Mouse (Mus musculus) neural tube, embryonic 14.5 days (tissue): Measurements from ENCODE around the gene Pwwp2b. TPM values are rescaled to one million over a fixed set of nuclear protein-coding genes. Genes with fewer than 3 reads are reported as not detected.

ENCODE experiments used
- ATAC-seq: fragments of 200-750 bp; cut with Nextera tagmentation; 2 replicates; pipeline ENCODE4 v1.8.0; 2017; ENCODE audit warnings: low read depth, mild to moderate bottlenecking, moderate TSS enrichment, moderate library complexity
- H3K27ac ChIP-seq: fragments of 300-500 bp; sonication (generic); 2 replicates; pipeline ENCODE4 v1.5.1; 2014; ENCODE audit warnings: low read depth, mild to moderate bottlenecking, control low read depth, low read length, moderate library complexity, mixed read lengths
- H3K27me3 ChIP-seq: fragments of 300-500 bp; sonication (generic); 2 replicates; pipeline ENCODE4 v1.6.1; 2014; ENCODE audit warnings: low read length; ENCODE audit not compliant: control insufficient read depth, insufficient read depth
- H3K36me3 ChIP-seq: fragments of 300-500 bp; sonication (generic); 2 replicates; pipeline ENCODE4 v1.6.1; 2014; ENCODE audit warnings: low read length, mixed read lengths; ENCODE audit not compliant: control insufficient read depth, insufficient read depth
- H3K4me1 ChIP-seq: fragments of 300-500 bp; sonication (generic); 2 replicates; pipeline ENCODE4 v1.6.1; 2014; ENCODE audit warnings: low read length; ENCODE audit not compliant: control insufficient read depth, insufficient read depth
- H3K4me2 ChIP-seq: fragments of 300-500 bp; sonication (generic); 2 replicates; pipeline ENCODE4 v1.6.1; 2014; ENCODE audit warnings: mild to moderate bottlenecking, low read depth, low read length, control low read depth
- H3K4me3 ChIP-seq: fragments of 300-500 bp; sonication (generic); 2 replicates; pipeline ENCODE4 v1.5.1; 2014; ENCODE audit warnings: low read depth, low read length, control low read depth, mixed read lengths
- H3K9ac ChIP-seq: fragments of 300-500 bp; sonication (generic); replicated peaks from 2 replicates; pipeline ENCODE4 v1.6.1; 2014; ENCODE audit warnings: low read depth, mild to moderate bottlenecking, control low read depth, low read length, mixed read lengths
- H3K9me3 ChIP-seq: fragments of 300-500 bp; sonication (generic); 2 replicates; pipeline ENCODE4 v1.6.1; 2016; ENCODE audit warnings: low read length; ENCODE audit not compliant: control insufficient read depth
- WGBS: fragments of 180-500 bp; shearing (Covaris S2); extraction: QIAGEN DNeasy Blood & Tissue Kit; methylation state at CpG from one replicate; pipeline ENCODE4 v1.1.7; 2014; 5-methylcytosine and 5-hydroxymethylcytosine counted together
- polyA plus RNA-seq: library from polyadenylated mRNA; unstranded; fragments of >200 nt; fragmentation: Nextera tagmentation; extraction: Ambion mirVana; gene quantifications from 2 replicates; pipeline ENCODE4 v1.2.1, GENCODE M21; 2014

The Pwwp2b gene
- polyA plus RNA-seq, 1 experiment from 2014 or later, result 6.4 TPM

DNA sequence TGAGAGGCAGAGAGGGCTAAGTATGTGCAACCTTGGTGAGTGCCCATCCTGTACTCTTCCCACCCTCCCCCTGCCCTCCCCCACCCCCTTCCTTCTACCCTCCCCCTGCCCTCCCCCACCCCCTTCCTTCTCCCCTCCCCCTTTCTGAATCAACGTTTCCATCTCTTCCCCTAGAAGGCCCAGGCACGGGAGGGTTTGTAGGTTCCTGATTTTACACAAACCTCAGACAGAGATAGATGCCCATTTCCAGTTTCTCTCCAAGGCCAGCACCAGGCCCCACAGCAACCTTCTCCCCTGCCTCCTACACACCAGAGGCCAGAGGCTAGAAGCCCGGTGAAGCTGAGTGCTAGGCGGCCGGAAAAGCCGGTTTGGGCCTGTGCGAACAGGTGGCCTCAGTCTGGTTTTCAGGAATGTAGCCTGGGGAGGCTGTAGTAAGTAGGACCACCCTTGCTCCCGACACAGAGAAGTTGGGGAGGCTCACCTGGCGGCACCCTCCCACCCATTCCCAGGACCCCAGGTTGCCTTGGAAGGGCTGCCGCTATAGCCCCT lies 48.3 kb downstream of the Pwwp2b start:
- WGBS, result 84% methylated on average over 9 of the region's 10 CpGs
- H3K9ac ChIP-seq, result no peak overlapping the region
- no peak overlapping the region for H3K4me2 ChIP-seq
- no peak overlapping the region for H3K27ac ChIP-seq
- no peaks in the 10 kb centered on the region for H3K4me1 ChIP-seq
- no peaks in the 10 kb centered on the region for H3K27me3 ChIP-seq
- ATAC-seq, result no peak
- no peaks in the 10 kb centered on the region for H3K36me3 ChIP-seq
- H3K4me3 ChIP-seq, result no peak overlapping the region
- H3K9me3 ChIP-seq, result no peaks in the 10 kb centered on the region

DNA sequence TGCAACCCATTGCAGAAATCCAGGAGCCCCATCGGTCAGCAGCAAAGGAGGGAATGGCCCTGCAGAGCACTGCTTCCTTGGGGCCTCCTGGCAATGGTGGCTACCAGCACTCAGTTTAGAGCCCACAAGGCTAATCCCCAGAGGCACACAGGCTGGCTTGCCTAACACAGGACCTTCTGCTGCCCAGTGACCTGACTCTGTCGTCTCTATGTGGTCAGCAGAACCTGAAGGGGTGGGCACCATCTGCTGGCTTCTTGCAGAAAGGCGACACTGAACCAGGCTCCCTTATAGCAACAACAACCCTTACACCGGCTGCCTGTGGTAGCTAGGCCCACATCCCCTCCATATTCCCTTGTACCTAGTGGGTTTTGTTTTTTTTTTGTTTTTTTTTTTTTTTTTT lies 50.2 kb downstream of the Pwwp2b start:
- Histone ChIP-seq H3K36me3 (no peaks in the 10 kb centered on the region), H3K4me2 (no peak overlapping the region), H3K4me1 (no peaks in the 10 kb centered on the region), H3K9me3 (no peaks in the 10 kb centered on the region), H3K27ac (no peak overlapping the region), H3K9ac (no peak overlapping the region), H3K4me3 (no peak overlapping the region), H3K27me3 (no peaks in the 10 kb centered on the region)
- no peak for ATAC-seq
- WGBS, result 52% methylated on average over 4 of the region's 4 CpGs

DNA sequence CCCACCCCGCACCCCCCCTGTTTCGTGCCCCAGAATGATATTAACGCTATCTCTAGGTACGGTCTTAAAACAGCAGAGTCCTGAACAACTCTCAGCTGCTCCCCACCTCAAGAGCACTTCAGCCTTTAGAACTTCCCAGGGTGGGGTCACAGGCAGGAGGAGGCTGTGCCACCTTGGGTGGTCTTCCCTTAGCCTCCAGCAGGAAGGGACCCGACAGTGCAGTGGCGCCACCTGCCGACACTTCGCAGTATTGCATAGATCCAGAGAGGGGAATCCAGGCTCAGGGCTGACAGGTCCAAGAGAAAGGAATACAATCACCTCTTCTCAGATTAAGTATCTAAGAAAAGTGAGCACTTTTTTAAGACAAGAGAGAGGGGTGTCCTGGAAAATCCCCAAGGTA lies 51.1 kb downstream of the Pwwp2b start:
- H3K9ac ChIP-seq, result no peak overlapping the region
- 18% methylated on average over 8 of the region's 8 CpGs for WGBS
- no peaks in the 10 kb centered on the region for H3K36me3 ChIP-seq
- ATAC-seq, result peak; percentile 21; the same call in 1 of the 2 replicates
- H3K4me2 ChIP-seq, result no peak overlapping the region
- no peaks in the 10 kb centered on the region for H3K9me3 ChIP-seq
- no peaks in the 10 kb centered on the region for H3K27me3 ChIP-seq
- H3K27ac ChIP-seq, result no peak overlapping the region
- H3K4me3 ChIP-seq, result no peak overlapping the region
- no peaks in the 10 kb centered on the region for H3K4me1 ChIP-seq

DNA sequence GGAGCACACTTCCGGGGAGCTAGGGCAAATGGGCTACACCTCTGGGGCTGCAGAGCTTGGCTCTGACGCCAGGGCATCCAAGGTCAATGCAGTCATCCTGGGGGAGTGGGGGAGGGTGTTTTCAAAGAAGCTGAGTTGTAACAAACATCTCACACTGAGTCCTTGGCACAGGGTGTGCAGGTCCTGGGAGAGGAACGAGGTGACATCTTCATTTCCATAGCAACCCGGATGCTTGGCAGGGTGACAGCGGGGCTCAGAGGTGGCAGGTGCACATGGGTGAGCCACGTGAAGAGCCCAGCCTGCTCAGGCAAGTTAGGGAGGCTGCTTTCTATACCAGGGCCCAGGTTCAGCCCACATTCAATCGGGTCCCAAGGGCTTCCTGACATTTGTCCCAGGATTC lies 52.1 kb downstream of the Pwwp2b start:
- H3K9ac ChIP-seq, result no peak overlapping the region
- no peaks in the 10 kb centered on the region for H3K9me3 ChIP-seq
- no peak overlapping the region for H3K27ac ChIP-seq
- H3K4me3 ChIP-seq, result no peak overlapping the region
- H3K4me2 ChIP-seq, result no peak overlapping the region
- WGBS, result 51% methylated on average over 7 of the region's 7 CpGs
- no peaks in the 10 kb centered on the region for H3K36me3 ChIP-seq
- H3K27me3 ChIP-seq, result no peaks in the 10 kb centered on the region
- ATAC-seq, result no peak
- no peaks in the 10 kb centered on the region for H3K4me1 ChIP-seq

DNA sequence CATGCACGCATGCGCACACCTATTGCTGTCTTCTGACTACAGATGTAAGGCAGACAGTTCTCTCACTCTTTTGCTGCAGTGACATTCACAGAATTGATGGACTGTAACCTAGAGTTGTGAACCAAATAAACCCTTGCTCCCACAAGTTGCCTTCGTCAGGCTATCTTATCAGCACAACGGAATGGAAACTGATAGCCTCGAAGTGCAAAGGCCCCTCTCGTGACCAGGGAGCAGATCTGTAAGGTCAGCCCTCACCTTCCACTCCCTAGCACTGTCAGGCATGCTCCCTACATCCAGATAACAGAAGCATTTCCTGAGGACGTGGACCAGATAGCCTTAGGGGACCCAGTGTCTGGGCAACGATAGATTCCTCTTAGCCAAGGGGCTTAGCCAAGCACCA lies 53.2 kb downstream of the Pwwp2b start:
- no peaks in the 10 kb centered on the region for H3K9me3 ChIP-seq
- 79% methylated on average over 8 of the region's 8 CpGs for WGBS
- H3K27me3 ChIP-seq, result no peaks in the 10 kb centered on the region
- no peaks in the 10 kb centered on the region for H3K36me3 ChIP-seq
- H3K9ac ChIP-seq, result no peak overlapping the region
- no peaks in the 10 kb centered on the region for H3K4me1 ChIP-seq
- no peak overlapping the region for H3K4me3 ChIP-seq
- no peak for ATAC-seq
- H3K4me2 ChIP-seq, result no peak overlapping the region
- H3K27ac ChIP-seq, result no peak overlapping the region

DNA sequence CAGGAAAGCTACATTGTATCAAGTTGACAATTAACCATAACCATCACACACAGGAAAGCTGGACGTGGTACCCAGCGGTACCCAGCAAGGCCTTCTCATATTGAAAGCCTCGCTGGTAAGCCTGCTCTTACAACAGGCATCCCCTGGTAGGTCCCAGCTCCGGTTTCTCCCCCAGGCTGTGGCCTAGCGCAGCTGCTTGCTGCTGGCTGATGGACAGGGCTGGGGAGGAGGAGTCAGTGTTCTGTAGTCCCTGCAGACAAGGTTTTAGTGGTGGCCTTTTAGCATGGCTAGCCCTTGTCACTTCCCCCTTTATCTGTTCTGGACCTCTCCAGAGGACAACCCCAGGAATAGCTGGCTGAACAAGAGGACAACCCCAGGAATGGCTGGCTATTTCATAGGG lies 54.0 kb downstream of the Pwwp2b start:
- Histone ChIP-seq H3K4me3 (no peak overlapping the region), H3K4me1 (no peaks in the 10 kb centered on the region), H3K36me3 (no peaks in the 10 kb centered on the region), H3K9me3 (no peaks in the 10 kb centered on the region), H3K4me2 (no peak overlapping the region), H3K27me3 (no peaks in the 10 kb centered on the region), H3K9ac (no peak overlapping the region), H3K27ac (no peak overlapping the region)
- ATAC-seq, result no peak
- 51% methylated on average over 5 of the region's 5 CpGs for WGBS

DNA sequence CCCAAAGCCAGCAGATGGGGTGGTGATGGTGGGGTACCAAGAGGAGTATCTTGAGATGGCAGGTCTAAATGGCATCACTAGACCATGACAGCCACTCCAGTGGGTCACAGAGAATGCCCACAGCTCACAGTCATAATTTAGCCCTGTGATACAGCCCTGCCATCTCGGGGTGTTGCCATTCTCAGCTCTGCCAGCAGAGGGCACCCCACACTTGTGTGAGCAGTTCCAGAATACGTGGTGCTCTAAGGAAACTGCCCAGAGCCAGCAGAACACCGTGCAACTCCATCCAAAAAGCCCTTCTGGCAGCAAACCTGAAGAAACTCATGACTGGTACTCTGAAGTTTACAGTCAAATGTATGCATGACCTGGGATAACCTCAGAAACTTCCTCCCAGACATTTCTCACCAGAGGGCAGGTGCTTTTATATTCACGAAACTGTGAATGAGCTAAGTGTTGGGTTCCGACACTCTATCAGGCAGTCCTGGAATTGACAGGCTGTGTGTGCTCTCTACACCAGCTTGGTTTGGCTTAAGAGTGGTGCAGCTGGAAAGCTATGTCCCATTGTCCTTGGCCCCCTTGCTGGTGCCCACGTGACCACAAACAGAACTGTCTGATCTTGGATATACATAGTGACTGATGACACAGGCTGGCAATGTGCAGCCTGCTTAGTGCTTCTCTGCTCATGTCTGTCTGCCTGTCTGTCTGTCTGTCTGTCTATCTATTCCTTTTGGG lies 55.2 kb downstream of the Pwwp2b start:
- 40% methylated on average over 6 of the region's 6 CpGs for whole genome bisulfite sequencing
- Histone ChIP-seq H3K4me2 (no peak overlapping the region), H3K9ac (no peak overlapping the region), H3K27ac (no peak overlapping the region), H3K4me3 (no peak overlapping the region), H3K27me3 (no peaks in the 10 kb centered on the region), H3K9me3 (no peaks in the 10 kb centered on the region), H3K4me1 (no peaks in the 10 kb centered on the region), H3K36me3 (no peaks in the 10 kb centered on the region)
- ATAC-seq, result no peak; the same call in 1 of the 2 replicates

DNA sequence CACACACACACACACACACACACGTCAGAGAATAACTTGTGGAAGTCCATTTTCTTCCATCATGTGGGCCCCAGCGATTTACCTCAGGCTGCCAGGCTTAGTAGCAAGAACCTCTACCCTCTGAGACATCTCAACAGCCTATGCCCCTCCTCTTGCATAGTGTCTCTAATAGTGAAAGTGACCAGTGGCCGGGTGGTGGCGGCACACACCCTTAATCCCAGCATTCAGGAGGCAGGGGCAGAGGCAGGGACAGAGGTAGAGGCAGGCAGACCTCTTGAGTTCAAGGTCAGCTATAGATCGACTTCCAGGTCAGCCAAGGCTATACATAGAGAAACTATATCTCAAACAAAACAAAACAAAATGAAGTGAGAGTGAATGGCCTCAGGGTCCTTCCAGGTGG lies 56.0 kb downstream of the Pwwp2b start:
- Histone ChIP-seq H3K9ac (no peak overlapping the region), H3K36me3 (no peaks in the 10 kb centered on the region), H3K4me3 (no peak overlapping the region), H3K27me3 (no peaks in the 10 kb centered on the region), H3K27ac (no peak overlapping the region), H3K4me2 (no peak overlapping the region), H3K4me1 (no peaks in the 10 kb centered on the region), H3K9me3 (no peaks in the 10 kb centered on the region)
- 46% methylated on average over 5 of the region's 5 CpGs for WGBS
- ATAC-seq, result no peak

DNA sequence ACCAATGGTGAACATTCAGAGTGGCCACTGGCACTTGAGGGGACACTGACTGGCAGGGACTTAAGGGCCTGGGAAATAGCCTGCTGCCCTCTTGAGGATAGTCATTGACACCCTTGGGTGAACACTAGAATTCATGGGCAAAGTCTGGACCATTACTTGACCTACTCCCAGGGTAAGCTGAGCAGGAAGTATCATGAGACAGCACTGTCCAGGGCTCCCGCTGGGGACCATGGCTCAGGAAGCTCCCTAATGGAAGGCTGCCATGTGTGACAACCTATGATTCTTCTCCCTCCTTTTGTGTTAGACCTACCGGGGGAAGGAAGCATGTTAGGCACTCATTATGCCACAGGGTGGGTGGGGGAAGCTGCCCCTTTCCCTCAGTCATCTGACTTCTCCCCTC lies 58.8 kb downstream of the Pwwp2b start:
- no peak for ATAC-seq
- Histone ChIP-seq H3K27ac (no peak overlapping the region), H3K9me3 (no peaks in the 10 kb centered on the region), H3K27me3 (no peaks in the 10 kb centered on the region), H3K4me3 (no peak overlapping the region), H3K9ac (no peak overlapping the region), H3K4me1 (no peaks in the 10 kb centered on the region), H3K36me3 (no peaks in the 10 kb centered on the region), H3K4me2 (no peak overlapping the region)
- WGBS, result 55% methylated on average over 2 of the region's 2 CpGs
